Comparison of ENCODE assay signal across 10 mouse cellular contexts in the genomic region with DNA sequence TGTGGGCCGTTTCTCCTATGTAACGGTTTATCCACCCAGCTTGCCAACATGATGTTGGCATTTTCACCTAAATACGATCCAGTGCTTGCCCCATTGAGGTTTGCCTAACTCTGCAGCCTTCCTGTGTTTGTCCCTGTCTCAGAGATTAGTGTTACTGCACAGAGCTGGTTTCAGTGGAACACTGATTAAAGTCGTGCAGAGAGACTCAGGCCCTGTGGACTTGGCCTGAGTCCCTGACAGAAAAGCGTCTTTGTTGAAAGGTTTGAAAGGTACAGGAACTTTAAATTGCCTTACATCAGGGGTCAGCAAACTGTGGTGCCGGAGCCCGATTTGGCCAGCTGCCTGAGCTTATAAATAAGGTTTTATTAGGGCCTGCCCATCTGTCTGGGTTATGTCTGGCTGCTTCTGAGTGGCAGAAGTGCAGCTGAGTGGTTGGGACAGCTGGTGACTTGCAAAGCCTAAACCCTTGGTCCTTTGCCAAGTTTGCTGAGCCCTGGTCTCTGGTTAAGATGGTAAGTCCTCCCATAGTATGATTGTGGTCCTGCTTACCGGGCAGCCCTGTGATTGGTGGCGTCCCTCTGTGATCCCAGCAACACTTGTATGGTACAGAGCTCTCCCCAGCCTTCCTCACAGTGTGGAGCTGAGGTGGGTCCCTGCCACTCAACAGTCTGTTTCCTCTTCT. TPM values are rescaled to one million over a fixed set of nuclear protein-coding genes. Genes with fewer than 3 reads are reported as not detected.
DNase-seq lines count a peak whose midpoint lies in the region; ATAC-seq and TF ChIP-seq lines count a peak whose summit lies in the region.
"Had no signal": no experiment of that assay in that cellular context is flagged by ENCODE, and none has a peak within 500 bp of the region (broad histone marks: within the 10 kb centered on the region; RNA-seq: fewer than 3 reads in every experiment).

No protein-coding gene starts in this region.

- ATAC-seq in embryonic facial prominence, embryonic 14.5 days (ENCODE audit: low read depth) = peak; percentile 63
- no peak for ATAC-seq in kidney, embryonic 16.5 days (ENCODE audit: low FRiP score, low TSS enrichment)
- no peak for ATAC-seq in forebrain, postnatal 0 days
- no peak for ATAC-seq in midbrain, postnatal 0 days (ENCODE audit: low FRiP score)
- no peak for ATAC-seq in megakaryocyte, adult 5-6 weeks (ENCODE audit: poor library complexity, severe bottlenecking)
- ATAC-seq: lung, postnatal 0 days had no signal

- H3K27me3 ChIP-seq in embryonic facial prominence, embryonic 14.5 days (replicated peaks; ENCODE audit: control insufficient read depth, insufficient read depth, low read length) = no peaks in the 10 kb centered on the region
- H3K27me3 ChIP-seq in embryonic facial prominence, embryonic 10.5 days (replicated peaks; ENCODE audit: low read depth, poor library complexity, severe bottlenecking) = no peaks in the 10 kb centered on the region
- no peaks in the 10 kb centered on the region for H3K27me3 ChIP-seq in kidney, embryonic 16.5 days (ENCODE audit: insufficient read depth, low read length)
- no peaks in the 10 kb centered on the region for H3K27me3 ChIP-seq in kidney, adult 2 months (replicated peaks; ENCODE audit: control insufficient read depth, insufficient read depth, low read length)
- no peaks in the 10 kb centered on the region for H3K27me3 ChIP-seq in forebrain, postnatal 0 days (ENCODE audit: insufficient read depth, low read length)
- H3K27me3 ChIP-seq in midbrain, postnatal 0 days (ENCODE audit: insufficient read depth, low read length) = no peaks in the 10 kb centered on the region

- no peak overlapping the region for H3K4me3 ChIP-seq in embryonic facial prominence, embryonic 14.5 days (ENCODE audit: low read depth, low read length)
- no peak overlapping the region for H3K4me3 ChIP-seq in embryonic facial prominence, embryonic 10.5 days
- H3K4me3 ChIP-seq in kidney, embryonic 16.5 days (ENCODE audit: low read length) = no peak overlapping the region
- no peak overlapping the region for H3K4me3 ChIP-seq in kidney, adult 2 months (ENCODE audit: insufficient read depth, low read depth, low read length)
- no peak overlapping the region for H3K4me3 ChIP-seq in forebrain, postnatal 0 days (ENCODE audit: low read depth, low read length)
- no peak overlapping the region for H3K4me3 ChIP-seq in midbrain, postnatal 0 days (ENCODE audit: low read depth, low read length)

- no peak overlapping the region; the same call in 1 of the 2 replicates for H3K27ac ChIP-seq in embryonic facial prominence, embryonic 14.5 days (replicated peaks; ENCODE audit: low read depth, low read length)
- H3K27ac ChIP-seq in embryonic facial prominence, embryonic 10.5 days (replicated peaks) = no peak overlapping the region
- H3K27ac ChIP-seq in kidney, embryonic 16.5 days (ENCODE audit: low read length) = peak overlapping the region; percentile 39; the same call in 1 of the 2 replicates
- no peak overlapping the region for H3K27ac ChIP-seq in kidney, adult 2 months (ENCODE audit: insufficient read depth, low read depth, low read length)
- H3K27ac ChIP-seq in forebrain, postnatal 0 days (ENCODE audit: low read depth, low read length) = no peak overlapping the region
- H3K27ac ChIP-seq in midbrain, postnatal 0 days (ENCODE audit: low read depth, low read length) = no peak overlapping the region

- no peak for TF ChIP-seq CTCF in kidney, adult 2 months (conservative IDR thresholded peaks at IDR 0.05; ENCODE audit: insufficient read depth, insufficient read length, low read depth, low read length)
- TF ChIP-seq CTCF in forebrain, postnatal 0 days (IDR thresholded peaks at IDR 0.05; ENCODE audit: low read depth) = no peak
- no peak for TF ChIP-seq CTCF in midbrain, postnatal 0 days (IDR thresholded peaks at IDR 0.05)

- H3K9me3 ChIP-seq in embryonic facial prominence, embryonic 14.5 days (ENCODE audit: control insufficient read depth, low read length) = no peaks in the 10 kb centered on the region
- no peaks in the 10 kb centered on the region for H3K9me3 ChIP-seq in embryonic facial prominence, embryonic 10.5 days
- H3K9me3 ChIP-seq in kidney, embryonic 16.5 days (ENCODE audit: low read length) = no peaks in the 10 kb centered on the region
- H3K9me3 ChIP-seq in forebrain, postnatal 0 days (ENCODE audit: low read length) = no peaks in the 10 kb centered on the region
- H3K9me3 ChIP-seq in midbrain, postnatal 0 days (ENCODE audit: low read length) = no peaks in the 10 kb centered on the region

- DNase-seq in embryonic facial prominence, embryonic 14.5 days (ENCODE audit: low spot score) = peak; percentile 93
- no peak for DNase-seq in embryonic facial prominence, embryonic 10.5 days (ENCODE audit: low spot score)
- no peak for DNase-seq in kidney, adult 2 months
- DNase-seq in forebrain, postnatal 0 days = peak; percentile 14
- DNase-seq in midbrain, postnatal 0 days (ENCODE audit: low spot score) = peak; percentile 86
- DNase-seq in frontal cortex, postnatal 14 days (ENCODE audit: low spot score in 2 of 2) = no peak

- WGBS in embryonic facial prominence, embryonic 14.5 days = 73% methylated on average over 9 of the region's 9 CpGs
- WGBS in embryonic facial prominence, embryonic 10.5 days = 91% methylated on average over 9 of the region's 9 CpGs
- 49% methylated on average over 9 of the region's 9 CpGs for whole genome bisulfite sequencing in kidney, embryonic 16.5 days
- WGBS in kidney, adult 2 months = 65% methylated on average over 9 of the region's 9 CpGs
- 28% methylated on average over 9 of the region's 9 CpGs for WGBS in forebrain, postnatal 0 days
- 49% methylated on average over 9 of the region's 9 CpGs for WGBS in midbrain, postnatal 0 days

- no peak overlapping the region for H3K4me2 ChIP-seq in embryonic facial prominence, embryonic 14.5 days (ENCODE audit: low read depth, low read length)
- no peak overlapping the region for H3K4me2 ChIP-seq in kidney, embryonic 16.5 days (replicated peaks; ENCODE audit: low read depth, low read length)
- no peak overlapping the region for H3K4me2 ChIP-seq in forebrain, postnatal 0 days (ENCODE audit: low read depth)
- H3K4me2 ChIP-seq in midbrain, postnatal 0 days (ENCODE audit: low read depth, low read length, poor library complexity, severe bottlenecking) = no peak overlapping the region

- peaks cover 82% of the 10 kb centered on the region for H3K36me3 ChIP-seq in embryonic facial prominence, embryonic 14.5 days (ENCODE audit: control insufficient read depth, insufficient read depth, low read length)
- peaks cover 94% of the 10 kb centered on the region for H3K36me3 ChIP-seq in embryonic facial prominence, embryonic 10.5 days (replicated peaks)
- peaks cover 61% of the 10 kb centered on the region for H3K36me3 ChIP-seq in kidney, embryonic 16.5 days (ENCODE audit: insufficient read depth, low read length)
- no peaks in the 10 kb centered on the region; the same call in 1 of the 2 replicates for H3K36me3 ChIP-seq in kidney, adult 2 months (ENCODE audit: control insufficient read depth, insufficient read depth, low read length)
- H3K36me3 ChIP-seq in forebrain, postnatal 0 days (ENCODE audit: insufficient read depth) = peaks cover 84% of the 10 kb centered on the region
- H3K36me3 ChIP-seq in midbrain, postnatal 0 days (ENCODE audit: insufficient read depth, low read length) = peaks cover 56% of the 10 kb centered on the region

- no peaks in the 10 kb centered on the region for H3K4me1 ChIP-seq in embryonic facial prominence, embryonic 14.5 days (ENCODE audit: control insufficient read depth, insufficient read depth, low read length)
- H3K4me1 ChIP-seq in embryonic facial prominence, embryonic 10.5 days = no peaks in the 10 kb centered on the region
- H3K4me1 ChIP-seq in kidney, embryonic 16.5 days (ENCODE audit: insufficient read depth, low read length) = peaks cover 9% of the 10 kb centered on the region
- H3K4me1 ChIP-seq in kidney, adult 2 months (ENCODE audit: control insufficient read depth, insufficient read depth, low read length) = no peaks in the 10 kb centered on the region; the same call in 1 of the 2 replicates
- H3K4me1 ChIP-seq in forebrain, postnatal 0 days (ENCODE audit: insufficient read depth) = no peaks in the 10 kb centered on the region
- no peaks in the 10 kb centered on the region for H3K4me1 ChIP-seq in midbrain, postnatal 0 days (ENCODE audit: insufficient read depth, low read length)

- H3K9ac ChIP-seq in embryonic facial prominence, embryonic 14.5 days (ENCODE audit: low read depth, low read length) = no peak overlapping the region
- H3K9ac ChIP-seq in kidney, embryonic 16.5 days (replicated peaks; ENCODE audit: low read length) = no peak overlapping the region
- H3K9ac ChIP-seq in forebrain, postnatal 0 days = no peak overlapping the region
- H3K9ac ChIP-seq in midbrain, postnatal 0 days (replicated peaks; ENCODE audit: low read length, poor library complexity, severe bottlenecking) = no peak overlapping the region

- TF ChIP-seq POLR2A in kidney, adult 2 months (IDR thresholded peaks at IDR 0.05; ENCODE audit: low read depth, low read length) = no peak

RNA-seq across cellular contexts. Expression of gene Cnnm3, which starts 11.8 kb away (rescaled TPM):
- polyA plus RNA-seq in embryonic facial prominence, embryonic 14.5 days (2014; fragmentation: Nextera tagmentation; extraction: Ambion mirVana) = 4.8 and 5.1 TPM in 2 replicates
- 3.5 and 3.6 TPM in 2 replicates for polyA plus RNA-seq in embryonic facial prominence, embryonic 10.5 days (2016; fragmentation: Nextera tagmentation; extraction: Ambion mirVana)
- 3.5 and 3.7 TPM in 2 replicates for polyA plus RNA-seq in kidney, embryonic 16.5 days (2015; fragmentation: Nextera tagmentation; extraction: Ambion mirVana)
- 19.8 and 29.5 TPM in 2 replicates for polyA plus RNA-seq in kidney, adult 2 months (2012; rRNA removed)
- 25.6 and 29.1 TPM in 2 replicates for total RNA-seq in forebrain, postnatal 0 days (2014; rRNA removed)
- polyA plus RNA-seq in forebrain, postnatal 0 days (2015; fragmentation: Nextera tagmentation; extraction: Ambion mirVana) = 3.7 and 4.8 TPM in 2 replicates
- total RNA-seq in midbrain, postnatal 0 days (2014; rRNA removed) = 32.9 and 40.8 TPM in 2 replicates
- 4.3 and 5.2 TPM in 2 replicates for polyA plus RNA-seq in midbrain, postnatal 0 days (2015; fragmentation: Nextera tagmentation; extraction: Ambion mirVana)
- total RNA-seq in megakaryocyte, adult 5-6 weeks (2015) = 14.4 and 15.1 TPM in 2 replicates
- total RNA-seq in megakaryocyte, adult 5-6 weeks (2017) = 6.8 and 11.1 TPM in 2 replicates

RNA-seq across cellular contexts. Expression of gene Ankrd23, which starts 13.2 kb away (rescaled TPM):
- polyA plus RNA-seq in embryonic facial prominence, embryonic 14.5 days (2014; fragmentation: Nextera tagmentation; extraction: Ambion mirVana) = 12.3 and 13.2 TPM in 2 replicates
- polyA plus RNA-seq in embryonic facial prominence, embryonic 10.5 days (2016; fragmentation: Nextera tagmentation; extraction: Ambion mirVana) = 15.5 and 16.6 TPM in 2 replicates
- 15.2 and 21.7 TPM in 2 replicates for polyA plus RNA-seq in kidney, embryonic 16.5 days (2015; fragmentation: Nextera tagmentation; extraction: Ambion mirVana)
- polyA plus RNA-seq in kidney, adult 2 months (2012; rRNA removed) = 11.8 and 37.9 TPM in 2 replicates
- 6.3 and 9.8 TPM in 2 replicates for total RNA-seq in forebrain, postnatal 0 days (2014; rRNA removed)
- polyA plus RNA-seq in forebrain, postnatal 0 days (2015; fragmentation: Nextera tagmentation; extraction: Ambion mirVana) = 4.5 and 5.3 TPM in 2 replicates
- 9.8 and 11.6 TPM in 2 replicates for total RNA-seq in midbrain, postnatal 0 days (2014; rRNA removed)
- 12.8 and 14.8 TPM in 2 replicates for polyA plus RNA-seq in midbrain, postnatal 0 days (2015; fragmentation: Nextera tagmentation; extraction: Ambion mirVana)
- total RNA-seq in megakaryocyte, adult 5-6 weeks (2015) = 2.3 and 2.4 TPM in 2 replicates
- 2.2 and 9.8 TPM in 2 replicates for total RNA-seq in megakaryocyte, adult 5-6 weeks (2017)

RNA-seq across cellular contexts. Expression of gene Gm42417, which starts 15.8 kb away (rescaled TPM):
- not detected in 2 replicates for polyA plus RNA-seq in embryonic facial prominence, embryonic 14.5 days (2014; fragmentation: Nextera tagmentation; extraction: Ambion mirVana)
- 0.54 TPM in 1 of 2 replicates, not detected in the other for polyA plus RNA-seq in embryonic facial prominence, embryonic 10.5 days (2016; fragmentation: Nextera tagmentation; extraction: Ambion mirVana)
- 0.30 and 1.5 TPM in 2 replicates for polyA plus RNA-seq in kidney, embryonic 16.5 days (2015; fragmentation: Nextera tagmentation; extraction: Ambion mirVana)
- polyA plus RNA-seq in kidney, adult 2 months (2012; rRNA removed) = not detected in 2 replicates
- total RNA-seq in forebrain, postnatal 0 days (2014; rRNA removed) = 0.38 TPM in 1 of 2 replicates, not detected in the other
- 0.27 TPM in 1 of 2 replicates, not detected in the other for polyA plus RNA-seq in forebrain, postnatal 0 days (2015; fragmentation: Nextera tagmentation; extraction: Ambion mirVana)
- total RNA-seq in midbrain, postnatal 0 days (2014; rRNA removed) = not detected in 2 replicates
- polyA plus RNA-seq in midbrain, postnatal 0 days (2015; fragmentation: Nextera tagmentation; extraction: Ambion mirVana) = 0.42 and 0.65 TPM in 2 replicates
- not detected in 2 replicates for total RNA-seq in megakaryocyte, adult 5-6 weeks (2015)
- total RNA-seq in megakaryocyte, adult 5-6 weeks (2017) = not detected in 2 replicates
- total RNA-seq: neutrophil, adult 5-6 weeks had no signal

RNA-seq across cellular contexts. Expression of gene Ankrd39, which starts 23.8 kb away (rescaled TPM):
- 19.5 and 20.0 TPM in 2 replicates for polyA plus RNA-seq in embryonic facial prominence, embryonic 14.5 days (2014; fragmentation: Nextera tagmentation; extraction: Ambion mirVana)
- polyA plus RNA-seq in embryonic facial prominence, embryonic 10.5 days (2016; fragmentation: Nextera tagmentation; extraction: Ambion mirVana) = 18.9 and 20.3 TPM in 2 replicates
- polyA plus RNA-seq in kidney, embryonic 16.5 days (2015; fragmentation: Nextera tagmentation; extraction: Ambion mirVana) = 29.2 and 30.0 TPM in 2 replicates
- polyA plus RNA-seq in kidney, adult 2 months (2012; rRNA removed) = 16.8 and 22.6 TPM in 2 replicates
- total RNA-seq in forebrain, postnatal 0 days (2014; rRNA removed) = 19.3 and 25.5 TPM in 2 replicates
- polyA plus RNA-seq in forebrain, postnatal 0 days (2015; fragmentation: Nextera tagmentation; extraction: Ambion mirVana) = 21.1 and 23.6 TPM in 2 replicates
- total RNA-seq in midbrain, postnatal 0 days (2014; rRNA removed) = 27.9 and 30.4 TPM in 2 replicates
- 34.3 and 40.9 TPM in 2 replicates for polyA plus RNA-seq in midbrain, postnatal 0 days (2015; fragmentation: Nextera tagmentation; extraction: Ambion mirVana)
- 3.6 and 4.9 TPM in 2 replicates for total RNA-seq in megakaryocyte, adult 5-6 weeks (2015)
- 2.2 and 2.9 TPM in 2 replicates for total RNA-seq in megakaryocyte, adult 5-6 weeks (2017)

RNA-seq across cellular contexts. Expression of gene Sema4c, which starts 34.7 kb away (rescaled TPM):
- 2.3 and 3.8 TPM in 2 replicates for polyA plus RNA-seq in embryonic facial prominence, embryonic 14.5 days (2014; fragmentation: Nextera tagmentation; extraction: Ambion mirVana)
- polyA plus RNA-seq in embryonic facial prominence, embryonic 10.5 days (2016; fragmentation: Nextera tagmentation; extraction: Ambion mirVana) = 24.9 and 25.9 TPM in 2 replicates
- polyA plus RNA-seq in kidney, embryonic 16.5 days (2015; fragmentation: Nextera tagmentation; extraction: Ambion mirVana) = 21.4 and 21.9 TPM in 2 replicates
- polyA plus RNA-seq in kidney, adult 2 months (2012; rRNA removed) = 8.0 and 9.1 TPM in 2 replicates
- 32.8 and 39.1 TPM in 2 replicates for total RNA-seq in forebrain, postnatal 0 days (2014; rRNA removed)
- polyA plus RNA-seq in forebrain, postnatal 0 days (2015; fragmentation: Nextera tagmentation; extraction: Ambion mirVana) = 17.3 and 24.1 TPM in 2 replicates
- 30.0 and 32.7 TPM in 2 replicates for total RNA-seq in midbrain, postnatal 0 days (2014; rRNA removed)
- polyA plus RNA-seq in midbrain, postnatal 0 days (2015; fragmentation: Nextera tagmentation; extraction: Ambion mirVana) = 14.7 and 18.0 TPM in 2 replicates
- 1.5 and 2.1 TPM in 2 replicates for total RNA-seq in megakaryocyte, adult 5-6 weeks (2015)
- total RNA-seq in megakaryocyte, adult 5-6 weeks (2017) = 1.8 and 3.6 TPM in 2 replicates
- total RNA-seq: neutrophil, adult 5-6 weeks had no signal

Comparison
In these comparisons a context has a peak if more than half of its experiments do, and no peak if none do; other contexts are left out.
1. DNase-seq: peak in embryonic facial prominence, embryonic 14.5 days (single experiment), forebrain, postnatal 0 days (single experiment) and midbrain, postnatal 0 days (single experiment); none in embryonic facial prominence, embryonic 10.5 days (single experiment), kidney, adult 2 months (single experiment) and frontal cortex, postnatal 14 days (0 of 2).